Mouse (Mus musculus): Measurements from ENCODE around the gene Mageb18.

- TF ChIP-seq POLR2A (IDR thresholded peaks at IDR 0.05; ENCODE audit: control insufficient read depth, extremely low read depth, insufficient read depth, low read length, poor library complexity) (no peak), CTCF (IDR thresholded peaks at IDR 0.05; ENCODE audit: borderline replicate concordance, control insufficient read depth, extremely low read depth, insufficient read depth, low read length, poor library complexity) (no peak)
Observed at GRCm38 (mm10) chrX:92280619-92281018, 318.8 kb downstream of the Mageb18 start.
